ENCODE assay signal across 8 mouse cellular contexts in genomic region chr1:65185524-65186205, GRCm38 (mm10). TPM values are rescaled to one million over a fixed set of nuclear protein-coding genes. Genes with fewer than 3 reads are reported as not detected.
DNase-seq lines count a peak whose midpoint lies in the region; ATAC-seq lines count a peak whose summit lies in the region.

No protein-coding gene starts in this region.

- peak overlapping the region; percentile 86 for H3K4me3 ChIP-seq in neural tube, embryonic 11.5 days (ENCODE audit: low read depth, low read length)
- peak overlapping the region; percentile 91 for H3K4me3 ChIP-seq in hindbrain, embryonic 11.5 days (ENCODE audit: low read depth, low read length)
- peak overlapping the region; percentile 90 for H3K4me3 ChIP-seq in liver, embryonic 15.5 days (replicated peaks)
- H3K4me3 ChIP-seq in stomach, embryonic 15.5 days (replicated peaks), result peak overlapping the region; percentile 91

- peak overlapping the region; percentile 48 for H3K4me2 ChIP-seq in neural tube, embryonic 11.5 days (ENCODE audit: low read depth)
- peak overlapping the region; percentile 70 for H3K4me2 ChIP-seq in hindbrain, embryonic 11.5 days (replicated peaks; ENCODE audit: low read depth, low read length)
- peak overlapping the region; percentile 82 for H3K4me2 ChIP-seq in liver, embryonic 15.5 days
- peak overlapping the region; percentile 80 for H3K4me2 ChIP-seq in stomach, embryonic 15.5 days

- H3K27ac ChIP-seq in neural tube, embryonic 11.5 days (ENCODE audit: low read depth, low read length), result no peak overlapping the region
- no peak overlapping the region for H3K27ac ChIP-seq in hindbrain, embryonic 11.5 days (ENCODE audit: low read depth, low read length)
- peak overlapping the region; percentile 75 for H3K27ac ChIP-seq in liver, embryonic 15.5 days (replicated peaks)
- H3K27ac ChIP-seq in stomach, embryonic 15.5 days, result no peak overlapping the region

- H3K9me3 ChIP-seq in neural tube, embryonic 11.5 days (ENCODE audit: control insufficient read depth, low read length), result no peaks in the 10 kb centered on the region
- no peaks in the 10 kb centered on the region for H3K9me3 ChIP-seq in hindbrain, embryonic 11.5 days (ENCODE audit: control insufficient read depth, low read length)
- no peaks in the 10 kb centered on the region for H3K9me3 ChIP-seq in liver, embryonic 15.5 days (replicated peaks)
- no peaks in the 10 kb centered on the region for H3K9me3 ChIP-seq in stomach, embryonic 15.5 days

- no peaks in the 10 kb centered on the region for H3K36me3 ChIP-seq in neural tube, embryonic 11.5 days (ENCODE audit: control insufficient read depth, insufficient read depth, low read length)
- H3K36me3 ChIP-seq in hindbrain, embryonic 11.5 days (ENCODE audit: control insufficient read depth, insufficient read depth, low read length), result no peaks in the 10 kb centered on the region
- no peaks in the 10 kb centered on the region for H3K36me3 ChIP-seq in liver, embryonic 15.5 days (replicated peaks)
- H3K36me3 ChIP-seq in stomach, embryonic 15.5 days, result no peaks in the 10 kb centered on the region

- 36% methylated on average over 12 of the region's 12 CpGs for WGBS in neural tube, embryonic 11.5 days
- WGBS in hindbrain, embryonic 11.5 days, result 28% methylated on average over 12 of the region's 12 CpGs
- WGBS in liver, embryonic 15.5 days (ENCODE audit: insufficient replicate concordance), result 15% methylated on average over 12 of the region's 12 CpGs
- 25% methylated on average over 12 of the region's 12 CpGs for WGBS in stomach, embryonic 15.5 days

- no peak for ATAC-seq in neural tube, embryonic 11.5 days (ENCODE audit: insufficient read depth, low FRiP score, low TSS enrichment)
- ATAC-seq in hindbrain, embryonic 11.5 days (ENCODE audit: low FRiP score), result no peak
- ATAC-seq in liver, embryonic 15.5 days (ENCODE audit: insufficient read depth), result no peak
- no peak for ATAC-seq in stomach, embryonic 15.5 days (ENCODE audit: insufficient read depth, low FRiP score, low read depth)

- no peak for DNase-seq in neural tube, embryonic 11.5 days (ENCODE audit: low spot score)
- no peak for DNase-seq in neural tube, embryonic 10.5 days (ENCODE audit: extremely low spot score, low spot score)
- DNase-seq in embryo, embryonic 10.5 days (ENCODE audit: low spot score), result peak; percentile 30
- no peak for DNase-seq in hindbrain, embryonic 11.5 days (ENCODE audit: low spot score)
- DNase-seq in thymus, postnatal 14 days, result no peak
- DNase-seq in adrenal gland, adult 18-20 months (ENCODE audit: low spot score in 2 of 2), result no peak

- peak overlapping the region; percentile 40 for H3K9ac ChIP-seq in neural tube, embryonic 11.5 days (ENCODE audit: low read length)
- peak overlapping the region; percentile 48 for H3K9ac ChIP-seq in hindbrain, embryonic 11.5 days (ENCODE audit: low read depth, low read length)
- H3K9ac ChIP-seq in liver, embryonic 15.5 days, result peak overlapping the region; percentile 62
- H3K9ac ChIP-seq in stomach, embryonic 15.5 days, result peak overlapping the region; percentile 22; the same call in 1 of the 2 replicates

- no peaks in the 10 kb centered on the region for H3K27me3 ChIP-seq in neural tube, embryonic 11.5 days (ENCODE audit: control insufficient read depth, insufficient read depth, low read length)
- no peaks in the 10 kb centered on the region for H3K27me3 ChIP-seq in hindbrain, embryonic 11.5 days (ENCODE audit: control insufficient read depth, insufficient read depth, low read length)
- no peaks in the 10 kb centered on the region for H3K27me3 ChIP-seq in liver, embryonic 15.5 days
- H3K27me3 ChIP-seq in stomach, embryonic 15.5 days (replicated peaks), result no peaks in the 10 kb centered on the region

- H3K4me1 ChIP-seq in neural tube, embryonic 11.5 days (ENCODE audit: control insufficient read depth, insufficient read depth, low read length), result peaks cover 7% of the 10 kb centered on the region
- H3K4me1 ChIP-seq in hindbrain, embryonic 11.5 days (replicated peaks; ENCODE audit: control insufficient read depth, insufficient read depth, low read length), result no peaks in the 10 kb centered on the region; the same call in 1 of the 2 replicates
- H3K4me1 ChIP-seq in liver, embryonic 15.5 days (replicated peaks), result peaks cover 33% of the 10 kb centered on the region
- H3K4me1 ChIP-seq in stomach, embryonic 15.5 days, result peaks cover 5% of the 10 kb centered on the region; the same call in 1 of the 2 replicates

RNA-seq across cellular contexts. Expression of gene Idh1, which starts 0.6 kb away (rescaled TPM):
- 405 and 436 TPM in 2 replicates for polyA plus RNA-seq in neural tube, embryonic 11.5 days (2014; fragmentation: Nextera tagmentation; extraction: Ambion mirVana)
- 436 and 480 TPM in 2 replicates for polyA plus RNA-seq in hindbrain, embryonic 11.5 days (2014; fragmentation: Nextera tagmentation; extraction: Ambion mirVana)
- polyA plus RNA-seq in liver, embryonic 15.5 days (2015; fragmentation: Nextera tagmentation; extraction: Ambion mirVana), result 118 and 131 TPM in 2 replicates
- 159 and 161 TPM in 2 replicates for polyA plus RNA-seq in stomach, embryonic 15.5 days (2015; fragmentation: Nextera tagmentation; extraction: Ambion mirVana)
- total RNA-seq in adrenal gland, adult 18-20 months (2021), result 100 to 1,000 TPM; 278 to 555 TPM

RNA-seq across cellular contexts. Expression of gene Pikfyve, which starts 0.8 kb away (rescaled TPM):
- 20.6 TPM in 2 replicates for polyA plus RNA-seq in neural tube, embryonic 11.5 days (2014; fragmentation: Nextera tagmentation; extraction: Ambion mirVana)
- 23.9 and 29.0 TPM in 2 replicates for polyA plus RNA-seq in hindbrain, embryonic 11.5 days (2014; fragmentation: Nextera tagmentation; extraction: Ambion mirVana)
- 3.9 and 4.4 TPM in 2 replicates for polyA plus RNA-seq in liver, embryonic 15.5 days (2015; fragmentation: Nextera tagmentation; extraction: Ambion mirVana)
- 7.7 and 10.2 TPM in 2 replicates for polyA plus RNA-seq in stomach, embryonic 15.5 days (2015; fragmentation: Nextera tagmentation; extraction: Ambion mirVana)
- total RNA-seq in adrenal gland, adult 18-20 months (2021), result 10 to 100 TPM; 29.2 to 35.4 TPM
